ENCODE assay signal across 8 mouse cellular contexts in the genomic region with DNA sequence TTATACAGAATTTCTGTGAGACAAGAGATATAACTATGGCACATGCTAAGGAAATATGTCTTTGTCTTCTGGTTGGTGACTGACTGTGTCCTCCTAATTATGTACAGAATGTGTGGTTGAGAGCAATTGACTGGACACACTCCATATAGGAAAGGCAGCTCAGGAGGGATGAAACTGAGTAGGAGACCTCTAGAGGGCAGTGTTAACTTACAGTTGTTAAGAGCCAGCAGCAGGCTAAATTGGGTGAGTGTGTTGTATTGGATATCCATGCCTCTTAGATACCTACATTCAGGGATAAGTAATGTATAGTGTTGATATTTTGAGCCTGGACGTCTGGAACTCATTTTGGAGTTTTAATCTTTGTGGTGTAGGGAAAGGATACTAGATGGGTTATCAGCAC.
A peak's percentile ranks its signal among the peaks of the same experiment; 100 is the strongest.
DNase-seq lines count a peak whose midpoint lies in the region; ATAC-seq and TF ChIP-seq lines count a peak whose summit lies in the region.

No protein-coding gene starts in this region.

- no peak overlapping the region for H3K4me3 ChIP-seq in MEL (ENCODE audit: control insufficient read depth in 1 of 2, insufficient read depth in 1 of 2, low read depth in 2 of 2, low read length in 2 of 2)
- no peak overlapping the region for H3K4me3 ChIP-seq in hindbrain, embryonic 14.5 days (replicated peaks; ENCODE audit: low read length)

- intact Hi-C loops in left cerebral cortex, postnatal 14 days (cut with DNase I): loop anchor here (5.0 kb wide), 1 partner anchor 929 kb away; a partner anchor contains a TSS

- TF ChIP-seq RAD21 in MEL (IDR thresholded peaks at IDR 0.05; ENCODE audit: low read depth, low read length): peak; percentile 62

- no peak overlapping the region for H3K9ac ChIP-seq in MEL (ENCODE audit: control insufficient read depth, low read depth, low read length, poor library complexity, severe bottlenecking)
- no peak overlapping the region for H3K9ac ChIP-seq in hindbrain, embryonic 14.5 days

- no peak for TF ChIP-seq EP300 in MEL (IDR thresholded peaks at IDR 0.05; ENCODE audit: low read depth in 1 of 2, low read length in 2 of 2)

- no peaks in the 10 kb centered on the region for H3K36me3 ChIP-seq in MEL (ENCODE audit: control insufficient read depth in 1 of 2, insufficient read depth in 2 of 2, low read length in 2 of 2)
- no peaks in the 10 kb centered on the region for H3K36me3 ChIP-seq in hindbrain, embryonic 14.5 days (replicated peaks; ENCODE audit: control insufficient read depth, insufficient read depth)

- no peaks in the 10 kb centered on the region for H3K9me3 ChIP-seq in MEL (replicated peaks; ENCODE audit: insufficient read depth, low read length)
- H3K9me3 ChIP-seq in hindbrain, embryonic 14.5 days (ENCODE audit: control insufficient read depth, low read length): no peaks in the 10 kb centered on the region

- no peak overlapping the region for H3K27ac ChIP-seq in MEL (ENCODE audit: control insufficient read depth, low read depth, low read length)
- H3K27ac ChIP-seq in hindbrain, embryonic 14.5 days: no peak overlapping the region

- H3K79me2 ChIP-seq in MEL (ENCODE audit: control insufficient read depth, insufficient read depth, low read length, poor library complexity): no peaks in the 10 kb centered on the region

- TF ChIP-seq CTCF in MEL (IDR thresholded peaks at IDR 0.05 in 2 of 3, conservative IDR thresholded peaks at IDR 0.05 in 1 of 3; ENCODE audit: control insufficient read depth in 1 of 3, insufficient read depth in 1 of 3, low read depth in 2 of 3, low read length in 3 of 3, poor library complexity in 1 of 3, severe bottlenecking in 1 of 3): peak; percentile 21 to 59 (median 35); a peak in 3 of 6 replicates

- WGBS in hindbrain, embryonic 14.5 days: 9% methylated on average over 1 of the region's 1 CpGs

- no peak for TF ChIP-seq POLR2A in MEL (IDR thresholded peaks at IDR 0.05; ENCODE audit: control insufficient read depth in 1 of 2, insufficient read depth in 1 of 2, low read depth in 1 of 2, low read length in 2 of 2, poor library complexity in 1 of 2)

- DNase-seq in gastrocnemius, adult 18-20 months (ENCODE audit: low spot score): peak; percentile 10
- DNase-seq in gastrocnemius, postnatal 25 days: no peak
- peak; percentile 31 for DNase-seq in MEL (ENCODE audit: low read depth, low spot score)
- peak; percentile 92 for DNase-seq in embryo, embryonic 10.5 days (ENCODE audit: low spot score)
- peak; percentile 90 for DNase-seq in hindbrain, embryonic 14.5 days (ENCODE audit: low spot score)
- DNase-seq in left cerebral cortex, postnatal 14 days (ENCODE audit: low spot score in 2 of 2): peak; percentile 68 to 75
- peak; percentile 1 for DNase-seq in naive thymus-derived CD4-positive, alpha-beta T cell, adult 2 months (ENCODE audit: low read depth)
- no peak for DNase-seq in urinary bladder, postnatal 36 days (ENCODE audit: low spot score in 2 of 2)

- H3K27me3 ChIP-seq in MEL (ENCODE audit: control insufficient read depth in 1 of 2, insufficient read depth in 2 of 2, low read length in 2 of 2): no peaks in the 10 kb centered on the region; a peak in 1 of 4 replicates
- no peaks in the 10 kb centered on the region for H3K27me3 ChIP-seq in hindbrain, embryonic 14.5 days (ENCODE audit: control insufficient read depth, insufficient read depth, low read length)

- peak; percentile 89 for ATAC-seq in hindbrain, embryonic 14.5 days (ENCODE audit: low FRiP score)

- H3K4me1 ChIP-seq in MEL (ENCODE audit: control insufficient read depth in 1 of 2, insufficient read depth in 2 of 2, low read length in 2 of 2): no peaks in the 10 kb centered on the region
- H3K4me1 ChIP-seq in hindbrain, embryonic 14.5 days (replicated peaks; ENCODE audit: control insufficient read depth, insufficient read depth, low read length): no peaks in the 10 kb centered on the region

- H3K4me2 ChIP-seq in hindbrain, embryonic 14.5 days (replicated peaks): no peak overlapping the region

TF ChIP-seq in MEL, 35 proteins besides CTCF, POLR2A, EP300 and RAD21:
- 0 out of 2 replicates have a peak, but pooled peaks have one; percentile 9 for TF ChIP-seq ZC3H11A (IDR thresholded peaks at IDR 0.05; ENCODE audit: low read depth, low read length)
- TF ChIP-seq SMC3 (IDR thresholded peaks at IDR 0.05; ENCODE audit: low read depth, low read length): peak; percentile 51
- no peak for TF ChIP-seq ZKSCAN1 (IDR thresholded peaks at IDR 0.05; ENCODE audit: low read depth, low read length)

Comparison
In these comparisons a context has a peak if more than half of its experiments do, and no peak if none do; other contexts are left out.
1. DNase-seq: peak in gastrocnemius, adult 18-20 months (single experiment), MEL (single experiment), embryo, embryonic 10.5 days (single experiment), hindbrain, embryonic 14.5 days (single experiment), left cerebral cortex, postnatal 14 days (2 of 2) and naive thymus-derived CD4-positive, alpha-beta T cell, adult 2 months (single experiment); none in gastrocnemius, postnatal 25 days (single experiment) and urinary bladder, postnatal 36 days (0 of 2).